Mouse (Mus musculus): ENCODE data around the gene Sez6. TPM values are rescaled to one million over a fixed set of nuclear protein-coding genes. Genes with fewer than 3 reads are reported as not detected.

Gene Sez6
- polyA plus RNA-seq, 1 experiment from 2014 or later = 1.2 TPM

- Histone ChIP-seq H3K4me2 (replicated peaks) (no peak overlapping the region), H3K9me3 (no peaks in the 10 kb centered on the region), H3K36me3 (no peaks in the 10 kb centered on the region), H3K4me1 (replicated peaks) (peaks cover 14% of the 10 kb centered on the region), H3K4me3 (replicated peaks) (no peak overlapping the region), H3K27me3 (replicated peaks) (peaks cover 66% of the 10 kb centered on the region), H3K9ac (no peak overlapping the region), H3K27ac (no peak overlapping the region)
- no peak for ATAC-seq
- WGBS = 2% methylated on average over 4 of the region's 4 CpGs
These were observed 3.5 kb downstream of the Sez6 start for GRCm38 (mm10) chr11:77934111-77934521.

GRCm38 (mm10) chr11:77934568-77935311 is 4.1 kb downstream of the Sez6 start:
- Histone ChIP-seq H3K27me3 (replicated peaks) (peaks cover 63% of the 10 kb centered on the region), H3K36me3 (no peaks in the 10 kb centered on the region), H3K4me2 (replicated peaks) (no peak overlapping the region), H3K4me1 (replicated peaks) (peaks cover 14% of the 10 kb centered on the region), H3K9me3 (no peaks in the 10 kb centered on the region), H3K4me3 (replicated peaks) (no peak overlapping the region), H3K9ac (no peak overlapping the region), H3K27ac (no peak overlapping the region)
- 54% methylated on average over 5 of the region's 5 CpGs for WGBS
- ATAC-seq = no peak

- Histone ChIP-seq H3K9ac (no peak overlapping the region), H3K27ac (no peak overlapping the region), H3K27me3 (replicated peaks) (peaks cover 57% of the 10 kb centered on the region), H3K4me3 (replicated peaks) (no peak overlapping the region), H3K4me1 (replicated peaks) (0 out of 2 replicates have a peak, but pooled peaks cover 4% of the 10 kb centered on the region), H3K4me2 (replicated peaks) (no peak overlapping the region), H3K36me3 (no peaks in the 10 kb centered on the region), H3K9me3 (no peaks in the 10 kb centered on the region)
- WGBS = 7% methylated on average over 8 of the region's 8 CpGs
- no peak for ATAC-seq
These were observed 6.2 kb downstream of the Sez6 start for GRCm38 (mm10) chr11:77936846-77937245.

GRCm38 (mm10) chr11:77937649-77938410 is 7.2 kb downstream of the Sez6 start:
- Histone ChIP-seq H3K27me3 (replicated peaks) (peaks cover 47% of the 10 kb centered on the region), H3K4me2 (replicated peaks) (no peak overlapping the region), H3K36me3 (no peaks in the 10 kb centered on the region), H3K4me3 (replicated peaks) (no peak overlapping the region), H3K9ac (no peak overlapping the region), H3K9me3 (no peaks in the 10 kb centered on the region), H3K27ac (no peak overlapping the region), H3K4me1 (replicated peaks) (no peaks in the 10 kb centered on the region)
- ATAC-seq = no peak
- WGBS = 19% methylated on average over 4 of the region's 4 CpGs

GRCm38 (mm10) chr11:77942230-77942629 is 11.6 kb downstream of the Sez6 start:
- WGBS = 20% methylated on average over 5 of the region's 5 CpGs
- no peak for ATAC-seq

GRCm38 (mm10) chr11:77947860-77948259 is 17.3 kb downstream of the Sez6 start:
- Histone ChIP-seq H3K4me3 (replicated peaks) (no peak overlapping the region), H3K9ac (no peak overlapping the region), H3K27me3 (replicated peaks) (peaks cover 30% of the 10 kb centered on the region), H3K4me2 (replicated peaks) (no peak overlapping the region), H3K36me3 (no peaks in the 10 kb centered on the region), H3K27ac (no peak overlapping the region), H3K4me1 (replicated peaks) (no peaks in the 10 kb centered on the region), H3K9me3 (no peaks in the 10 kb centered on the region)
- 7% methylated on average over 9 of the region's 9 CpGs for WGBS
- ATAC-seq = no peak

More at GRCm38 (mm10) chr11:77942230-77942629, 11.6 kb downstream of the Sez6 start:
- Histone ChIP-seq H3K4me2 (replicated peaks) (no peak overlapping the region), H3K9ac (no peak overlapping the region), H3K9me3 (no peaks in the 10 kb centered on the region), H3K4me1 (replicated peaks) (no peaks in the 10 kb centered on the region), H3K27me3 (replicated peaks) (peaks cover 17% of the 10 kb centered on the region; the same call in 1 of the 2 replicates), H3K27ac (no peak overlapping the region), H3K36me3 (no peaks in the 10 kb centered on the region), H3K4me3 (replicated peaks) (no peak overlapping the region)

- H3K27me3 ChIP-seq (replicated peaks) = peaks cover 33% of the 10 kb centered on the region
These were observed 19.6 kb downstream of the Sez6 start for GRCm38 (mm10) chr11:77950125-77950685.

GRCm38 (mm10) chr11:77950797-77951228 is 20.2 kb downstream of the Sez6 start:
- peaks cover 32% of the 10 kb centered on the region for H3K27me3 ChIP-seq (replicated peaks)

More at GRCm38 (mm10) chr11:77950125-77950685, 19.6 kb downstream of the Sez6 start:
- H3K36me3 ChIP-seq = no peaks in the 10 kb centered on the region
- H3K4me1 ChIP-seq (replicated peaks) = no peaks in the 10 kb centered on the region
- ATAC-seq = no peak
- H3K9me3 ChIP-seq = no peaks in the 10 kb centered on the region
- no peak overlapping the region for H3K4me2 ChIP-seq (replicated peaks)
- H3K27ac ChIP-seq = no peak overlapping the region
- H3K4me3 ChIP-seq (replicated peaks) = no peak overlapping the region
- H3K9ac ChIP-seq = no peak overlapping the region
- WGBS = 31% methylated on average over 12 of the region's 12 CpGs

GRCm38 (mm10) chr11:77953671-77954070 is 23.1 kb downstream of the Sez6 start:
- Histone ChIP-seq H3K36me3 (no peaks in the 10 kb centered on the region), H3K27ac (no peak overlapping the region), H3K9me3 (no peaks in the 10 kb centered on the region), H3K4me3 (replicated peaks) (no peak overlapping the region), H3K27me3 (replicated peaks) (peaks cover 15% of the 10 kb centered on the region), H3K9ac (no peak overlapping the region), H3K4me2 (replicated peaks) (no peak overlapping the region), H3K4me1 (replicated peaks) (no peaks in the 10 kb centered on the region)
- ATAC-seq = no peak
- WGBS = 41% methylated on average over 9 of the region's 9 CpGs

More at GRCm38 (mm10) chr11:77950797-77951228, 20.2 kb downstream of the Sez6 start:
- Histone ChIP-seq H3K9me3 (no peaks in the 10 kb centered on the region), H3K9ac (no peak overlapping the region), H3K4me2 (replicated peaks) (no peak overlapping the region), H3K4me1 (replicated peaks) (no peaks in the 10 kb centered on the region), H3K36me3 (no peaks in the 10 kb centered on the region), H3K4me3 (replicated peaks) (no peak overlapping the region), H3K27ac (no peak overlapping the region)
- 60% methylated on average over 5 of the region's 5 CpGs for WGBS
- ATAC-seq = no peak

- Histone ChIP-seq H3K9ac (no peak overlapping the region), H3K4me3 (replicated peaks) (no peak overlapping the region), H3K4me1 (replicated peaks) (no peaks in the 10 kb centered on the region), H3K4me2 (replicated peaks) (no peak overlapping the region), H3K36me3 (no peaks in the 10 kb centered on the region), H3K27me3 (replicated peaks) (peaks cover 4% of the 10 kb centered on the region), H3K27ac (no peak overlapping the region), H3K9me3 (no peaks in the 10 kb centered on the region)
- WGBS = 62% methylated on average over 3 of the region's 3 CpGs
- ATAC-seq = no peak
These were observed 25.8 kb downstream of the Sez6 start for GRCm38 (mm10) chr11:77956428-77956827.

GRCm38 (mm10) chr11:77958268-77958667 is 27.7 kb downstream of the Sez6 start:
- Histone ChIP-seq H3K4me2 (replicated peaks) (no peak overlapping the region), H3K9ac (no peak overlapping the region), H3K4me3 (replicated peaks) (no peak overlapping the region), H3K27ac (no peak overlapping the region), H3K4me1 (replicated peaks) (no peaks in the 10 kb centered on the region), H3K27me3 (replicated peaks) (peaks cover 2% of the 10 kb centered on the region), H3K36me3 (no peaks in the 10 kb centered on the region), H3K9me3 (no peaks in the 10 kb centered on the region)
- WGBS = 77% methylated on average over 2 of the region's 2 CpGs
- ATAC-seq = no peak

GRCm38 (mm10) chr11:77958932-77959331 is 28.3 kb downstream of the Sez6 start:
- H3K27ac ChIP-seq = no peak overlapping the region
- peaks cover 2% of the 10 kb centered on the region for H3K27me3 ChIP-seq (replicated peaks)
- H3K4me1 ChIP-seq (replicated peaks) = no peaks in the 10 kb centered on the region
- H3K36me3 ChIP-seq = no peaks in the 10 kb centered on the region
- no peak for ATAC-seq
- H3K9me3 ChIP-seq = no peaks in the 10 kb centered on the region
- H3K9ac ChIP-seq = no peak overlapping the region
- no peak overlapping the region for H3K4me2 ChIP-seq (replicated peaks)
- no peak overlapping the region for H3K4me3 ChIP-seq (replicated peaks)
- WGBS = 56% methylated on average over 9 of the region's 9 CpGs
